Mouse (Mus musculus): ENCODE results near the gene Olfr992.

- TF ChIP-seq CTCF (IDR thresholded peaks at IDR 0.05; ENCODE audit: control insufficient read depth, insufficient read depth, insufficient read length) (no peak), MAX (IDR thresholded peaks at IDR 0.05) (no peak), MYOD1 (IDR thresholded peaks at IDR 0.05; ENCODE audit: control insufficient read depth, insufficient read length, low read depth) (no peak)
Measured at GRCm38 (mm10) chr2:85436351-85436750, 27.1 kb upstream of the Olfr992 start, which contains the start of gene Olfr994.

All from C2C12 (cell line).